Mouse (Mus musculus): ENCODE measurements around the gene Sept8. TPM values are rescaled to one million over a fixed set of nuclear protein-coding genes. Genes with fewer than 3 reads are reported as not detected.
A peak's percentile ranks its signal among the peaks of the same experiment; 100 is the strongest.

The Sept8 gene
- total RNA-seq, 2 experiments from 2014 or later, result 35.0 to 42.6 TPM

- DNase-seq, result no peak
Measured at GRCm38 (mm10) chr11:53493243-53493955, 25.7 kb upstream of the Sept8 start.

- no peak for DNase-seq
Measured at GRCm38 (mm10) chr11:53495417-53495816, 23.6 kb upstream of the Sept8 start.

DNA sequence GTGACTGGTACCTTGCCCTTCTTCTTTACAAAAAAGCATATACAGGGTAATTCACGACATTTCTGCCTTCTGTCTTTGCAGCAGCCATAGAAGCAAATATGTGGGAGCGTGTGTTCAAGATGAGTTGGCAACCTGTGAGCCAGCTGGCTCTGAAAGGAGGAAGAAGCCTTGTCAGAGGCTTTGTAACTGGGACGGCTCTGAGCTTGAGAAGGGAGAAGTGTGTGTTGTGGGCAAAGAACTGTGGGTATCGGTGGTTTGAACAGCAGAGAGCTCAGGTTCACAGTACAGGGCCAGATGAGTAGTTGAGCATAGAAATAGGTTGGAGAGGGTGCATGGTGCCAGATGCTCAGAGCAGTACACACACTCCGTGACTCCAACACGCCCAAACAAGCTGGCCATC, 22.1 kb upstream of the Sept8 start:
- no peak for DNase-seq

- DNase-seq, result peak in 1 of 2 experiments; percentile 28
Measured at GRCm38 (mm10) chr11:53500569-53500968, 18.5 kb upstream of the Sept8 start.

DNA sequence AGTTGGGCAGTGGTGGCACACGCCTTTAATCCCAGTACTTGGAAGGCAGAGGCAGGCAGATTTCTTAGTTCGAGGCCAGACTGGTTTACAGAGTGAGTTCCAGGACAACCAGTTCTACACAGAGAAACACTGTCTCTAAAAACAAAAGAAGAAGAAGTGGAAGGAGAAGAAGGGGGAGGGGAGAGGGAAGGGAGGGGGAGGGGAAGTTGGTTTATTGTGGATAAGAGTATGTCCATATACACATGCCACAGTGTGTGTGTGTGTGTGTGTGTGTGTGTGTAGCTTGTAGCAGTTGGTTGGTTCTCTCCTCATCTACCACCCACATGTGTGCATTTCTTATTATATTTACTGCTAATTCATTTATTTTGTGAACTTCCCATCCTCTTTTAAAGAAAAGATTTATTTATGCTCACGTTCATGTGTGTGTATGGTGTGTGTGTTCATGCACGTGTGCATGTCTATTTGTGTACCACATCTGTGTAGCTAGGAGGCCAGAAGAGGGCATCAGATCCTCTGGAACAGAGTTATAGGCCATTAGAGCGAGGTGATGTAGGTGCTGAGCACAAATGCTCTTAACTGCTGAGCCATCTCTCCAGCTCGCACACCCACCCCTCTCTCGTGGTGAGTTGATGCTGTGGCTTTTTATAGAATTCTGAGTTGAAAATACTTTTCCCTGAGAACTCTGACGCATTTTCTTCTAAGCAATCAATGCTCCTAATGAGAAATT, 16.9 kb upstream of the Sept8 start:
- no peak for DNase-seq

DNA sequence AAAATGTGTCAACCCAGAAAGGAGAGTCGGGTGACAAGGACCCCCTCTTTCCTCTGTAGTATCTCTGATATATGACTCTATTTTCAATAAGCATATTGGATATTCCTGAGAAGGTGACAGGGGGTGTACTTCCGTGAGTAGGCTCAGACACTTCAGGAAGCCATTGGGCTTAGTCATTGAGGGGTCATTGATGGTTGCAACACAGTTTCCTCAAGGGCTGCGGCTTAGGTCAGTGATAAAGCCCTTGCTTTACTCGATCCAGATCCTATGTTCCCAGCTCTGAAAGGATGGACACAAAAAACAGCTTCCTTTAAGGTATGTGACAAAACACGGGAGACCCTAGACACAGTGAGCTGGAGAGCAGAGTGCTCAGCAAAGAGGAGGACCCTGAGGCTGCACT, 15.3 kb upstream of the Sept8 start:
- no peak for DNase-seq

DNA sequence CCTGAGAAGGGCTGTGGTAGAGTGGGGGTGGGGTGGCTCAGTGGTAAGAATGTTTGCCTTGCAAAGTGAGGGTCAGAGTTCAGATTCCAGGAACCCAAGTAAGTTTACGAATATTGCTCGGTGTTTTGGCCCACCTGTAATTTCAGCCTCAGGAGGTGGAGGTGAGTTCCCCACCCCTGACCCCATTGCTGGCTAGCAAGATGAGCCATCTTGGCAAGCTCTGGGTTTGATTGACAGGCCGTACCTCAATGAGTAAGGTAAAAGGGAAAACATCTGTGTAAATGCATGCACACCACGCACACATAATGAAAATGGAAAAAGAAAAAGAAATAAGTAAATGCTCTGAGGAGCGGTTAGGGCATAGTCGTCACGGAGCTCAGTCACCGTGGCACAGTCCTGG, 14.7 kb upstream of the Sept8 start:
- DNase-seq, result no peak

DNA sequence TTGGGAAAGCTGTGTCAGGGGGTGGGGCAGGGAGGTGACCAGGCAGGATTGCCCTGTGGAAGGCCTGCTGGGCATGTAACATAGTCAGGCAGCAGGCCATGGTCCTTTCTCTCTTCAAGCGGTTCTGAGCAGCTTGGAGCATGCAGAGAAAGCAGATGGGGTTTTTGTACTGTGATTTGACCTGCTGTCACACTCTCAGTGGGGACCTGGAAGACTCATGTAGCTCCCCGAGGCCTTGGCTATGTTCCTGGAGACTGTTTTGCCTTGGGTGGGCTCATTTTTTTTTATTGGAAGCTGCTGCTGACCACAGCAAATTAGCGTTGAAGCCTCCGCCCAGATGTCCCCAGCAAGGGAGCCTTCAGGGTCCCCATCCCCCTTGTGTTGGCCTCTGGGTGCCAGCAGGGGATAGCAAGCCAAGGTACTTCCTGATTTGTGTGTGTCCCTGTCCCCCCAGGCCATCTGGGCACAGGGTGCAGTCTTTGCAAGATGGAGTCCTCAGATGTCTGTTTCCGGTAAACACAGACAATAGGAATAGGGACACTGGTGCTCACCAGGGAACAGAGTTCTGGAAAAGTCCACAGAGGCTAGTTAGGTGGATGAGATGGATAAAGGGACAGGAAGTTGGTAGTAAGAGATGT, 13.9 kb upstream of the Sept8 start:
- no peak for DNase-seq

GRCm38 (mm10) chr11:53507098-53507805, 11.8 kb upstream of the Sept8 start:
- DNase-seq, result no peak

- peak; percentile 78 to 86 for DNase-seq
Measured at GRCm38 (mm10) chr11:53508152-53508551, 10.9 kb upstream of the Sept8 start.

GRCm38 (mm10) chr11:53508591-53508990, 10.5 kb upstream of the Sept8 start:
- peak in 1 of 2 experiments; percentile 49 for DNase-seq

DNA sequence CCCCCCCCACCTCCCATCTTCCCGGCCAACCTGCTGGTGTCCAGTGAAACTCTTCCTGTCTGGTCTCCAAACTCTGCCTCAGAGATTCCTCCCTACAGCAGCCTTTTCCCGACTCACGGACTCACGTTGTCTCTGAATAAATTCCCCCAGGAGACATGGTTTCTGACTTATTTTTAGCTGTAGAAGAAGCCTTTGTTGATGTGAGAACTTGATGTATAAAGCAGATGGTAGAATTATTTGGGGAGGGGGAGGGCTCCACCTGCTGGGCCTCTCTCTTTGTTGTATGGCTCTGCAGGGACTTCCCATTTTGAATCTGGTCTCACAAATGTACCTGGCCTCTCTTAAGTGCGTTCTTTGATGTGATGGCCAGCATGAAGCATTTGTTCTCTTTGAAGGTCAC, 8.7 kb upstream of the Sept8 start:
- no peak for DNase-seq

GRCm38 (mm10) chr11:53516775-53517627, 2.1 kb upstream of the Sept8 start:
- DNase-seq, result no peak

DNA sequence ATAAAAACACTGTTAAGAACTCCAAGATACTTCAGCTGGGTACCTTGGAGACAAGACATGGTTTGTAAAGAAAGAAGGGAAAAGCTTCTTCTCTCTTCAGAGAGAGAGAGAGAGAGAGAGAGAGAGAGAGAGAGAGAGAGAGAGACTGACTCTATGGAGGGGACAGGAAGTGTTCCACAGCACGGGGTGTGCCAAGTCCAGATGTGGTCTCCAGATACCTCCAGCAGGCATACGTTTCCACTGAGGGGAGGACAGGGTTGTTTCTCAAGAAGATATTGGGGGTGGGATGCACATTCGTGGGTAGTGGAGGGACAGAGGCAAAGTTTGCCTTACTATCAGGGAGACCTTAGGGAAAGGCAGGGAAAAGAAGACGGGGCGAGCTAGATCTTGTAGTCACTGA, 298 bp upstream of the Sept8 start:
- DNase-seq, result no peak

GRCm38 (mm10) chr11:53520122-53520978, 1.3 kb downstream of the Sept8 start:
- DNase-seq, result peak; percentile 56 to 63

- DNase-seq, result no peak
Measured at GRCm38 (mm10) chr11:53521120-53521820, 2.2 kb downstream of the Sept8 start.

GRCm38 (mm10) chr11:53521821-53522131, 2.7 kb downstream of the Sept8 start:
- DNase-seq, result no peak

- DNase-seq, result no peak
Measured at GRCm38 (mm10) chr11:53522362-53522761, 3.3 kb downstream of the Sept8 start.

- no peak for DNase-seq
Measured at GRCm38 (mm10) chr11:53522930-53523329, 3.9 kb downstream of the Sept8 start.

Measured in adrenal gland, postnatal 36 days (tissue).